Mouse (Mus musculus) stomach, embryonic 15.5 days (tissue): ENCODE data around the gene Pacs2. TPM values are rescaled to one million over a fixed set of nuclear protein-coding genes. Genes with fewer than 3 reads are reported as not detected.

Source experiments
- ATAC-seq: fragments of 200-750 bp; cut with Nextera tagmentation; 2 replicates; pipeline ENCODE4 v1.8.0; 2017; ENCODE audit warnings: low read depth, moderate number of reproducible peaks, moderate TSS enrichment; ENCODE audit not compliant: insufficient read depth, low FRiP score
- H3K27ac ChIP-seq: fragments of 300-500 bp; sonication (generic); 2 replicates; pipeline ENCODE4 v1.5.1; 2015; ENCODE audit warnings: mild to moderate bottlenecking, inconsistent platforms
- H3K27me3 ChIP-seq: fragments of 300-500 bp; sonication (generic); replicated peaks from 2 replicates; pipeline ENCODE4 v1.6.1; 2015; ENCODE audit warnings: inconsistent platforms
- H3K36me3 ChIP-seq: fragments of 300-500 bp; sonication (generic); 2 replicates; pipeline ENCODE4 v1.6.1; 2015; ENCODE audit warnings: inconsistent platforms
- H3K4me1 ChIP-seq: fragments of 300-500 bp; sonication (generic); 2 replicates; pipeline ENCODE4 v1.6.1; 2015; ENCODE audit warnings: inconsistent platforms
- H3K4me2 ChIP-seq: fragments of 300-500 bp; sonication (generic); 2 replicates; pipeline ENCODE4 v1.6.1; 2015; ENCODE audit warnings: mild to moderate bottlenecking, inconsistent platforms
- H3K4me3 ChIP-seq: fragments of 300-500 bp; sonication (generic); replicated peaks from 2 replicates; pipeline ENCODE4 v1.5.1; 2015; ENCODE audit warnings: inconsistent platforms
- H3K9ac ChIP-seq: fragments of 300-500 bp; sonication (generic); 2 replicates; pipeline ENCODE4 v1.6.1; 2015; ENCODE audit warnings: inconsistent platforms
- H3K9me3 ChIP-seq: fragments of 300-500 bp; sonication (generic); 2 replicates; pipeline ENCODE4 v1.6.1; 2016; ENCODE audit warnings: inconsistent platforms
- WGBS: fragments of 180-500 bp; shearing (Covaris S2); methylation state at CpG from one replicate; pipeline ENCODE4 v1.1.7; 2015; 5-methylcytosine and 5-hydroxymethylcytosine counted together
- polyA plus RNA-seq: library from polyadenylated mRNA; unstranded; fragments of >200 nt; fragmentation: Nextera tagmentation; extraction: Ambion mirVana; gene quantifications from 2 replicates; pipeline ENCODE4 v1.2.1, GENCODE M21; 2015

Gene Pacs2
- 12.1 and 13.7 TPM in 2 replicates for polyA plus RNA-seq

DNA sequence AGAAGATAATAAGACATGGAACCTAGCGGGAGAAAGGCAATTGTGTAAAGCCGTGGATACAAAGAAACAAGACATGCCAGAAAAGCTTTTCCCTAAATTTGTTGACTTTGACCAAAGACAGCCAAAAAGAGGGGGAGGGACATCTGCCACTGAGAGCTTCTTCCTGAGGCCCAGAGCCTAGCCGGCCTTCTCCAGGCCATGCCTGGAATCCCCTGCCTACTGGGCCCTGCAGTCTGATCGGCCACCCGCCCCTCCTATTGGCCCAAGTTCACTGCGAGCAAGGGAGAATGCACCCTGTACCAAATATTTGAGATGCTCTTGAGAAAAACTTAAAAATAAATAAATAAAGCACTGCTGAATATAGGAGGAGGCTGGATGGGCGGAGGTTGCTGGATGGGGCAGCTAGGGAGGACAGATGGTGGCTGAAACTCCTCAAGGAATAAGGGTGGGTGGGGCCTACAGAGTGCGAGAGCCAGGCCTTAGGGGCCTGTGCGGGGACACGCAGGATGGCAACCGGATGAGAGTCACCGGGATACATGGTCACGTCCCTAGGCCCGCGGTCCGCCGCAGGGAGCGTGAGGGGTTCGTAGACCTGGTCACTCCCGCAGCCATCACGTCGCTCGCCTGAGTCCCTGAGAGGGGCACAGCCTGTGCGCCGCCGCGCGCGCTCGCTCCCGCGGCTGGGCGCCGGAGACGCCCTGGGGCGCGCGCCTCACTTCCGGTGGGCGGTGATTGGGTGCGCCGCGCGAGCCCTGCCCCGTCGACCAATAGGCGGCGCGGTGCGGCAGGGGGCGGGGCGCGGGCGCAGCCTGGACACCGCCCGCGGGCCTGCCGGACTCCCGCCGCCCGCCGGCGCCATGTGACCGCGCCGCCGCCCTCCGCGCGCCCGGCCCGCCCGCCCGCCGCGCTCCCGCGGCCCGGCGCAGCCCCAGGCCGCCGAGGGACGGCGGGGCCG is at the start of gene Pacs2:
Pacs2 (plus strand) TSS at position 905 of the 955 bp plus-strand sequence.
- Histone ChIP-seq H3K4me3 (peak within 1 kb of the TSS; percentile 95), H3K27me3 (no peaks in the 10 kb centered on the region), H3K9me3 (no peaks in the 10 kb centered on the region), H3K36me3 (no peaks in the 10 kb centered on the region), H3K27ac (peak within 1 kb of the TSS; percentile 95), H3K9ac (peak within 1 kb of the TSS; percentile 92), H3K4me2 (peak within 1 kb of the TSS; percentile 87), H3K4me1 (peaks cover 31% of the 10 kb centered on the region)
- 4% methylated on average over 27 of the region's 85 CpGs for WGBS
- ATAC-seq = peak; percentile 96

- no peaks in the 10 kb centered on the region for H3K9me3 ChIP-seq
- ATAC-seq = no peak
- H3K36me3 ChIP-seq = peaks cover 81% of the 10 kb centered on the region
- no peak overlapping the region for H3K27ac ChIP-seq
- H3K27me3 ChIP-seq = no peaks in the 10 kb centered on the region
- H3K4me3 ChIP-seq = no peak overlapping the region
- H3K4me1 ChIP-seq = no peaks in the 10 kb centered on the region
- no peak overlapping the region for H3K9ac ChIP-seq
- 92% methylated on average over 13 of the region's 13 CpGs for WGBS
- no peak overlapping the region for H3K4me2 ChIP-seq
Measured at GRCm38 (mm10) chr12:112965783-112966182, 48.5 kb upstream of the Pacs2 start.

- Histone ChIP-seq H3K4me3 (no peak overlapping the region), H3K9me3 (no peaks in the 10 kb centered on the region), H3K27me3 (no peaks in the 10 kb centered on the region), H3K4me2 (no peak overlapping the region), H3K9ac (no peak overlapping the region), H3K27ac (no peak overlapping the region), H3K36me3 (peaks cover 81% of the 10 kb centered on the region), H3K4me1 (no peaks in the 10 kb centered on the region)
- 69% methylated on average over 8 of the region's 8 CpGs for WGBS
- ATAC-seq = no peak
Measured at GRCm38 (mm10) chr12:112968943-112969342, 45.4 kb upstream of the Pacs2 start.

- Histone ChIP-seq H3K36me3 (peaks cover 77% of the 10 kb centered on the region), H3K27me3 (no peaks in the 10 kb centered on the region), H3K4me2 (no peak overlapping the region), H3K9ac (no peak overlapping the region), H3K27ac (no peak overlapping the region), H3K9me3 (no peaks in the 10 kb centered on the region), H3K4me1 (no peaks in the 10 kb centered on the region), H3K4me3 (no peak overlapping the region)
- 88% methylated on average over 6 of the region's 6 CpGs for WGBS
- ATAC-seq = no peak
Measured at GRCm38 (mm10) chr12:112969616-112970015, 44.7 kb upstream of the Pacs2 start.

GRCm38 (mm10) chr12:112974736-112975135 is 39.6 kb upstream of the Pacs2 start:
- ATAC-seq = no peak
- H3K9ac ChIP-seq = no peak overlapping the region
- no peaks in the 10 kb centered on the region for H3K9me3 ChIP-seq
- peaks cover 58% of the 10 kb centered on the region for H3K36me3 ChIP-seq
- H3K27me3 ChIP-seq = no peaks in the 10 kb centered on the region
- no peak overlapping the region for H3K4me2 ChIP-seq
- 87% methylated on average over 9 of the region's 9 CpGs for WGBS
- no peak overlapping the region for H3K27ac ChIP-seq
- no peak overlapping the region for H3K4me3 ChIP-seq
- H3K4me1 ChIP-seq = peaks cover 9% of the 10 kb centered on the region

GRCm38 (mm10) chr12:112976371-112977073 is 37.8 kb upstream of the Pacs2 start, which contains the start of gene Btbd6:
Gene Btbd6, plus strand, starts transcription at chr12:112976482.
- Histone ChIP-seq H3K4me3 (peak within 1 kb of the TSS; percentile 71), H3K9me3 (no peaks in the 10 kb centered on the region), H3K4me1 (peaks cover 9% of the 10 kb centered on the region), H3K4me2 (peak within 1 kb of the TSS; percentile 92), H3K36me3 (peaks cover 50% of the 10 kb centered on the region), H3K27me3 (no peaks in the 10 kb centered on the region), H3K9ac (peak within 1 kb of the TSS; percentile 67), H3K27ac (peak within 1 kb of the TSS; percentile 90)
- WGBS = under 1% methylated on average over 80 of the region's 80 CpGs
- ATAC-seq = peak; percentile 96

DNA sequence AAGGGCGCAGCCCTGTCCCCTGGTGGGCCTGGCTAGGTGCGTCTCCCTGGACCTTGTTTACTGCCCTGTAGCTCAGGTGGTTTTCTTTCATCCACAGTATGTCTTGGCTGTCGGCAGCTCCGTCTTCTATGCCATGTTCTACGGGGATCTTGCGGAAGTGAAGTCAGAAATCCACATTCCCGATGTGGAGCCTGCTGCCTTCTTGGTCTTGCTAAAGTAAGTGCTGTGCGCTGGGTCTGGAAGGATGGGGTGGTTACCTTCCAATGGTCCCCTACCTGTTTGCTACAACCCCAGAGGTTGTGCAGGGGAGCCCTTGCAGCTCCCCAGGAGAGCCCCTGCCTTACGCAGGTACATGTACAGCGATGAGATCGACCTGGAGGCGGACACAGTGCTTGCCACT is 37.2 kb upstream of the Pacs2 start:
- no peak for ATAC-seq
- Histone ChIP-seq H3K9ac (peak overlapping the region; percentile 67), H3K36me3 (peaks cover 44% of the 10 kb centered on the region), H3K4me1 (peaks cover 9% of the 10 kb centered on the region), H3K9me3 (no peaks in the 10 kb centered on the region), H3K4me3 (peak overlapping the region; percentile 71), H3K27ac (peak overlapping the region; percentile 90), H3K4me2 (peak overlapping the region; percentile 92), H3K27me3 (no peaks in the 10 kb centered on the region)
- 41% methylated on average over 12 of the region's 12 CpGs for WGBS

DNA sequence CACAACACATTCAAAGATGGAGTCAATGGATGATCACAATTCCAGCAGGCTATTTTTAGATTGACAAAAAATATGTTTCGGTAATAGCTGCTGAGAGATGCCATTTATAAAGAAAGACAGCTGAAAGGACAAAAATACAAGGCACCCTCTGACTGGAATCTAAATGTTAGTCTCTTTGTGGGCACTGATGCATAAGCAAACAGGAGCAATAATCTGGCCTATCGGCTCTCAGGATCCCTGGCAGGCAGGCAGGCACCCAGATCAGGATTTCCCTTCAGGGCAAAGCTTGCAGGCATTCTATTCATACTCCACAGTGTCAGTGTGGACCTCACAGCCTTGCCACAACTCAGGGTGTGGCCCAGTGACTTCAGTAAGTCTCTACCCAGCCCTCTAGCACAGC is 32.3 kb upstream of the Pacs2 start:
- Histone ChIP-seq H3K36me3 (peaks cover 45% of the 10 kb centered on the region), H3K4me1 (peaks cover 4% of the 10 kb centered on the region), H3K27me3 (no peaks in the 10 kb centered on the region), H3K9me3 (no peaks in the 10 kb centered on the region), H3K4me2 (no peak overlapping the region), H3K27ac (no peak overlapping the region), H3K9ac (no peak overlapping the region), H3K4me3 (no peak overlapping the region)
- no peak for ATAC-seq
- 84% methylated on average over 2 of the region's 2 CpGs for WGBS

DNA sequence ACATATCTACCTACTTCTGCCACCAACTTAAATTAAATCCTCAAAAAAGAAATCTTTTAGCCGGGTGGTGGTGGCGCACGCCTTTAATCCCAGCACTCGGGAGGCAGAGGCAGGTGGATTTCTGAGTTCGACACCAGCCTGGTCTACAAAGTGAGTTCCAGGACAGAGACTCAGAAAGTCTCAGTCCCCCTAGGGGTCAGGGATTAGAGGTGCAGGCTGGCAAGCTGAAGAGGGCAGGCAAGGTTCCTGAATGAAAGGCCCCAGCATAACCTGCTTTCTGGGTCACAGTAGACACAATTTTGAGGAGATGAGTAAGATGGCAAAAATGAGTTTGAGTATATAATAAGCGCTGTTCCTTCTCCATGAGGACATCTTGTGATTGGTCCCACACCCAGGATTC is 29.0 kb upstream of the Pacs2 start:
- peaks cover 43% of the 10 kb centered on the region for H3K36me3 ChIP-seq
- WGBS = 93% methylated on average over 6 of the region's 6 CpGs
- no peak overlapping the region for H3K9ac ChIP-seq
- H3K4me2 ChIP-seq = no peak overlapping the region
- no peak overlapping the region for H3K27ac ChIP-seq
- H3K4me1 ChIP-seq = no peaks in the 10 kb centered on the region
- H3K4me3 ChIP-seq = no peak overlapping the region
- no peaks in the 10 kb centered on the region for H3K27me3 ChIP-seq
- H3K9me3 ChIP-seq = no peaks in the 10 kb centered on the region
- ATAC-seq = no peak

GRCm38 (mm10) chr12:112987877-112988276 is 26.4 kb upstream of the Pacs2 start:
- no peak for ATAC-seq
- no peak overlapping the region for H3K9ac ChIP-seq
- whole genome bisulfite sequencing = 69% methylated on average over 6 of the region's 6 CpGs
- no peak overlapping the region for H3K4me2 ChIP-seq
- no peak overlapping the region for H3K4me3 ChIP-seq
- peaks cover 48% of the 10 kb centered on the region for H3K36me3 ChIP-seq
- 0 out of 2 replicates have a peak, but pooled peaks cover 2% of the 10 kb centered on the region for H3K4me1 ChIP-seq
- no peaks in the 10 kb centered on the region for H3K9me3 ChIP-seq
- H3K27ac ChIP-seq = no peak overlapping the region
- H3K27me3 ChIP-seq = no peaks in the 10 kb centered on the region

DNA sequence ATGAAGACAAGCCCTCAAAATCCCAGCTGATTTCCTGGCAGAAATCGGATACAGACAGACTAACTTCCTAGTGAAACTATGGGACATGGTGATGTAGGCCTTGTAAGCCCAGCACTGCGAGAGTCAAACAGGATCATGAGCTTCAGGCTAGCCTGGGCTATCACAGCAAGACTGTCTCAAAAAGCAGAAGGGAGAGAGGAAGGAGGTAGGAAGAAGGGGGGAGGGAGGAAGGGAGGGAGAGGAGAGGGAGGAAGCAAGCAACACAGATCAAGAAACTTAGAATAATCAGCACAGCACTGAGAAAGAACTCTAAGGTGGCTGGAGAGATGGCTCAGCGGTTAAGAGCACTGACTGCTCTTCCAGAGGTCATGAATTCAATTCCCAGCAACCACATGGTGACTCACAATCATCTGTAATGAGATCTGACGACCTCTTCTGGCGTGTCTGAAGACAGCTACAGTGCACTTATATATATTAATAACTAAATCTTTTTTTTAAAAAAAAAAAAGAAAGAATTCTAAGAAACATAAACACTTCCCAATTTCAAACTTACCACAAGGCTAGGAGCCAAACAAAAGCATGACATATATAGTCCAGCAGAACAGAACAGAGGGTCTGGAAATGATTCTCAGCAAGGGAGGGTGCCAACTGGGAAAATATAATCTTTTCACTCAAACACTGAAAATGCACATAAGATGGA is 23.5 kb upstream of the Pacs2 start:
- Histone ChIP-seq H3K27ac (no peak overlapping the region), H3K9ac (no peak overlapping the region), H3K4me3 (no peak overlapping the region), H3K4me1 (0 out of 2 replicates have a peak, but pooled peaks cover 7% of the 10 kb centered on the region), H3K36me3 (peaks cover 39% of the 10 kb centered on the region), H3K9me3 (no peaks in the 10 kb centered on the region), H3K27me3 (no peaks in the 10 kb centered on the region), H3K4me2 (no peak overlapping the region)
- ATAC-seq = no peak
- 82% methylated on average over 5 of the region's 5 CpGs for WGBS
